9 mouse cellular contexts compared by ENCODE assay signal in the genomic region with DNA sequence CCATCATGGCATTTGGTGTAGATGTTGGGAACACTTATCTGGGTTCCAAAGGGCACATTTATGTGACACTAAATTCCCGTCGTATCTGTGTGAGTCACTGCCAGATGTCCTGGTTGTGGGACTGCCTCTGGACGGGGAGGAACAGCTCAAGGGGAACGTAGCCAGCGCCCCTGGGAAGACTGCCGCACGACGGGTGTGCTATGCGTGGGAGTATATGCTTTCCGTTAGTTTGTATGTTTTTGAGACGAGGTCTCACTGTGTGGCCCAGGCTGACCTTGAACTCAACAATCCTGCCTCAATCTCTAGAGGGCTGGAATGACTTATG. TPM values are rescaled to one million over a fixed set of nuclear protein-coding genes. Genes with fewer than 3 reads are reported as not detected.
DNase-seq lines count a peak whose midpoint lies in the region; ATAC-seq and TF ChIP-seq lines count a peak whose summit lies in the region.
"Had no signal": no experiment of that assay in that cellular context is flagged by ENCODE, and none has a peak within 500 bp of the region (broad histone marks: within the 10 kb centered on the region; RNA-seq: fewer than 3 reads in every experiment).

No protein-coding gene starts in this region.

- intact Hi-C loops in heart, postnatal 25 days (cut with DNase I) = no loop called here

- ATAC-seq in heart, embryonic 11.5 days (replicated peaks; ENCODE audit: insufficient number of reproducible peaks, low FRiP score, low TSS enrichment) = no peak
- 0 out of 2 replicates have a peak, but pooled peaks have one; percentile 3 for ATAC-seq in neural tube, embryonic 12.5 days (ENCODE audit: low FRiP score, low read depth)
- ATAC-seq in intestine, postnatal 0 days = peak; percentile 83
- no peak for ATAC-seq in activated CD4-positive, CD25-positive, alpha-beta regulatory T cell, adult 4 months

- no peak overlapping the region for H3K9ac ChIP-seq in heart, embryonic 11.5 days (ENCODE audit: low read depth, low read length)
- no peak overlapping the region for H3K9ac ChIP-seq in neural tube, embryonic 12.5 days
- H3K9ac ChIP-seq in intestine, postnatal 0 days (ENCODE audit: low read depth, low read length) = no peak overlapping the region
- H3K9ac ChIP-seq: embryonic facial prominence, embryonic 15.5 days had no signal

- DNase-seq in heart, postnatal 25 days (ENCODE audit: low spot score) = no peak
- DNase-seq in neural tube, embryonic 10.5 days (ENCODE audit: extremely low spot score, low spot score) = no peak
- no peak for DNase-seq in layer of hippocampus, postnatal 36 days
- no peak for DNase-seq in frontal cortex, postnatal 25 days (ENCODE audit: low spot score in 2 of 2)

- 65% methylated on average over 11 of the region's 11 CpGs for WGBS in heart, embryonic 11.5 days (ENCODE audit: insufficient replicate concordance)
- WGBS in neural tube, embryonic 12.5 days = 87% methylated on average over 11 of the region's 11 CpGs
- WGBS in intestine, postnatal 0 days = 37% methylated on average over 11 of the region's 11 CpGs

- H3K27me3 ChIP-seq in heart, embryonic 11.5 days (ENCODE audit: control insufficient read depth, insufficient read depth, low read length) = no peaks in the 10 kb centered on the region
- H3K27me3 ChIP-seq in neural tube, embryonic 12.5 days (replicated peaks) = no peaks in the 10 kb centered on the region
- H3K27me3 ChIP-seq in intestine, postnatal 0 days (replicated peaks; ENCODE audit: control insufficient read depth, insufficient read depth, low read length) = no peaks in the 10 kb centered on the region
- H3K27me3 ChIP-seq: embryonic facial prominence, embryonic 15.5 days had no signal

- no peaks in the 10 kb centered on the region; the same call in 1 of the 2 replicates for H3K4me1 ChIP-seq in heart, embryonic 11.5 days (ENCODE audit: control insufficient read depth, insufficient read depth, low read length)
- H3K4me1 ChIP-seq in neural tube, embryonic 12.5 days = peaks cover 8% of the 10 kb centered on the region
- 0 out of 2 replicates have a peak, but pooled peaks cover 4% of the 10 kb centered on the region for H3K4me1 ChIP-seq in intestine, postnatal 0 days (replicated peaks; ENCODE audit: control insufficient read depth, insufficient read depth, low read length)

- H3K36me3 ChIP-seq in heart, embryonic 11.5 days (ENCODE audit: control insufficient read depth, insufficient read depth, low read length) = no peaks in the 10 kb centered on the region
- H3K36me3 ChIP-seq in neural tube, embryonic 12.5 days = no peaks in the 10 kb centered on the region
- no peaks in the 10 kb centered on the region for H3K36me3 ChIP-seq in intestine, postnatal 0 days (ENCODE audit: control insufficient read depth, insufficient read depth)
- H3K36me3 ChIP-seq: embryonic facial prominence, embryonic 15.5 days had no signal

- no peak overlapping the region for H3K27ac ChIP-seq in heart, embryonic 11.5 days (ENCODE audit: low read depth, low read length)
- H3K27ac ChIP-seq in neural tube, embryonic 12.5 days = peak overlapping the region; percentile 63; the same call in 1 of the 2 replicates
- peak overlapping the region; percentile 63 for H3K27ac ChIP-seq in intestine, postnatal 0 days (ENCODE audit: low read depth, low read length)
- H3K27ac ChIP-seq: embryonic facial prominence, embryonic 15.5 days had no signal

- peak overlapping the region; percentile 50; the same call in 1 of the 2 replicates for H3K4me2 ChIP-seq in heart, embryonic 11.5 days
- no peak overlapping the region for H3K4me2 ChIP-seq in neural tube, embryonic 12.5 days (replicated peaks)
- peak overlapping the region; percentile 52 for H3K4me2 ChIP-seq in intestine, postnatal 0 days (replicated peaks; ENCODE audit: low read depth)

- H3K9me3 ChIP-seq in heart, embryonic 11.5 days (replicated peaks; ENCODE audit: control insufficient read depth, low read length) = no peaks in the 10 kb centered on the region
- H3K9me3 ChIP-seq in neural tube, embryonic 12.5 days = no peaks in the 10 kb centered on the region
- H3K9me3 ChIP-seq in intestine, postnatal 0 days (ENCODE audit: control insufficient read depth) = no peaks in the 10 kb centered on the region
- H3K9me3 ChIP-seq: embryonic facial prominence, embryonic 15.5 days had no signal

- H3K4me3 ChIP-seq in heart, embryonic 11.5 days (ENCODE audit: low read depth, low read length) = no peak overlapping the region
- H3K4me3 ChIP-seq in neural tube, embryonic 12.5 days = no peak overlapping the region
- H3K4me3 ChIP-seq in intestine, postnatal 0 days (ENCODE audit: low read depth, low read length) = no peak overlapping the region

- TF ChIP-seq CTCF in intestine, postnatal 0 days (IDR thresholded peaks at IDR 0.05; ENCODE audit: low read depth) = no peak

RNA-seq across cellular contexts. Expression of a gene that starts 8.2 kb away (rescaled TPM):
- 66.4 and 71.2 TPM in 2 replicates for polyA plus RNA-seq in heart, embryonic 11.5 days (2014; fragmentation: Nextera tagmentation; extraction: Ambion mirVana)
- 1 to 10 TPM in 1 of 2 experiments, under 1 TPM in 1; 0.78 to 1.4 TPM for total RNA-seq in heart, postnatal 25 days (2021)
- polyA plus RNA-seq in neural tube, embryonic 12.5 days (2016; fragmentation: Nextera tagmentation; extraction: Ambion mirVana) = 27.2 and 27.6 TPM in 2 replicates
- 116 and 122 TPM in 2 replicates for polyA plus RNA-seq in intestine, postnatal 0 days (2015; fragmentation: Nextera tagmentation; extraction: Ambion mirVana)
- total RNA-seq in layer of hippocampus, postnatal 36 days (2021) = 10 to 100 TPM; 12.6 to 15.1 TPM
- polyA plus RNA-seq in activated CD4-positive, CD25-positive, alpha-beta regulatory T cell, adult 4 months (2017; shearing (Covaris generic)) = not detected

Comparison
In these comparisons a context has a peak if more than half of its experiments do, and no peak if none do; other contexts are left out.
1. ATAC-seq: peak in neural tube, embryonic 12.5 days (single experiment) and intestine, postnatal 0 days (single experiment); none in heart, embryonic 11.5 days (single experiment) and activated CD4-positive, CD25-positive, alpha-beta regulatory T cell, adult 4 months (single experiment).
2. RNA of a gene that starts 8.2 kb away (polyA plus RNA-seq): 116 to 122 TPM in intestine, postnatal 0 days, 66.4 to 71.2 TPM in heart, embryonic 11.5 days and 27.2 to 27.6 TPM in neural tube, embryonic 12.5 days; not detected in activated CD4-positive, CD25-positive, alpha-beta regulatory T cell, adult 4 months; every median in the first group is over 10 times any median in the second.